Mouse (Mus musculus) forebrain, embryonic 11.5 days (tissue): ENCODE results near the gene Slc30a2. TPM values are rescaled to one million over a fixed set of nuclear protein-coding genes. Genes with fewer than 3 reads are reported as not detected.
A peak's percentile ranks its signal among the peaks of the same experiment; 100 is the strongest.
"Not testable (repeated sequence)": the region's sequence is repeated elsewhere in the genome, so short reads cannot be mapped to it uniquely, and the experiment has no call there.

Experiments
- ATAC-seq: fragments of 200-750 bp; cut with Nextera tagmentation; replicated peaks from 2 replicates; pipeline ENCODE4 v1.8.0; 2017; ENCODE audit warnings: moderate TSS enrichment; ENCODE audit not compliant: low FRiP score
- DNase-seq: peaks from one replicate; pipeline ENCODE4 v3.0.0-alpha.2; 2017; ENCODE audit warnings: low spot score
- H3K27ac ChIP-seq: fragments of 300-500 bp; sonication (generic); 2 replicates; pipeline ENCODE4 v1.5.1; 2014; ENCODE audit warnings: low read depth, low read length
- H3K27me3 ChIP-seq: fragments of 300-500 bp; sonication (generic); 2 replicates; pipeline ENCODE4 v1.6.1; 2014; ENCODE audit warnings: mild to moderate bottlenecking, low read length, mixed read lengths; ENCODE audit not compliant: control insufficient read depth, insufficient read depth
- H3K36me3 ChIP-seq: fragments of 300-500 bp; sonication (generic); 2 replicates; pipeline ENCODE4 v1.6.1; 2014; ENCODE audit warnings: mild to moderate bottlenecking, low read length, moderate library complexity, mixed read lengths; ENCODE audit not compliant: control insufficient read depth, insufficient read depth
- H3K4me1 ChIP-seq: fragments of 300-500 bp; sonication (generic); replicated peaks from 2 replicates; pipeline ENCODE4 v1.6.1; 2014; ENCODE audit warnings: low read length, mixed read lengths; ENCODE audit not compliant: control insufficient read depth, insufficient read depth
- H3K4me2 ChIP-seq: fragments of 300-500 bp; sonication (generic); 2 replicates; pipeline ENCODE4 v1.6.1; 2014; ENCODE audit warnings: low read depth, mild to moderate bottlenecking, low read length, moderate library complexity, mixed read lengths; ENCODE audit not compliant: severe bottlenecking
- H3K4me3 ChIP-seq: fragments of 300-500 bp; sonication (generic); 2 replicates; pipeline ENCODE4 v1.5.1; 2014; ENCODE audit warnings: low read depth, low read length
- H3K9ac ChIP-seq: fragments of 300-500 bp; sonication (generic); 2 replicates; pipeline ENCODE4 v1.6.1; 2014; ENCODE audit warnings: low read length
- H3K9me3 ChIP-seq: fragments of 300-500 bp; sonication (generic); 2 replicates; pipeline ENCODE4 v1.6.1; 2016; ENCODE audit warnings: low read length, mixed read lengths; ENCODE audit not compliant: control insufficient read depth
- WGBS: fragments of 180-500 bp; shearing (Covaris S2); extraction: QIAGEN DNeasy Blood & Tissue Kit; methylation state at CpG from one replicate; pipeline ENCODE4 v1.1.7; 2014; 5-methylcytosine and 5-hydroxymethylcytosine counted together
- polyA plus RNA-seq: library from polyadenylated mRNA; unstranded; fragments of >200 nt; fragmentation: Nextera tagmentation; extraction: Ambion mirVana; gene quantifications from 2 replicates; pipeline ENCODE4 v1.2.1, GENCODE M21; 2014

Gene Slc30a2
- polyA plus RNA-seq, 1 experiment from 2014 or later = not detected

- no peak overlapping the region for H3K9ac ChIP-seq
- no peak for ATAC-seq
- DNase-seq = no peak
Measured at GRCm38 (mm10) chr4:134371316-134371855, 28.4 kb downstream of the Slc30a2 start.

DNA sequence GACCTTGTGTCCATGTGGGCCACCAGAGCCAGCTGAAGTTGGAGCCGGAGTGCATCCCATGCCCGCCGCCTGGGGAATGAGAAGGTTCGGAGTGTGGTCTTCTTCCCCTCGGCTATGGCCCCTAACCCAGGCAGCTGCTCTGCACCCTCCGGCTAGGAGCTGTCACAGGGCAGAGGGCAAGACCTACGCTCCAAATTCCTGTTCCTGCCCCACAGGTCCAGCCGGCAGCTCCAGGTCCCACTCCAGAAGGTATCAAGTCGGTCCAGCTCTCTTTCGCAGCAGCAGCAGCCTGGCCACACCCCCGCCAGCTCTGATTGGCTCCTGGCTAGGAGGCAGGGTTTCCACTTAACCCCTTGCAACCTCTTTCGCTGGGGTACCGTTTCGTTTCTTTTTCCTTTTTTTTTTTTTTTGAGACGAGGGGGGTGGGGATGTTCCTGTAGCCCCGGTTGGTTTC lies 29.3 kb downstream of the Slc30a2 start:
- 0% methylated on average over 16 of the region's 16 CpGs for WGBS

More at GRCm38 (mm10) chr4:134371316-134371855, 28.4 kb downstream of the Slc30a2 start:
- Histone ChIP-seq H3K4me1 (peaks cover 7% of the 10 kb centered on the region), H3K36me3 (no peaks in the 10 kb centered on the region), H3K4me2 (peak overlapping the region; percentile 67), H3K4me3 (peak overlapping the region; percentile 34; the same call in 1 of the 2 replicates), H3K9me3 (no peaks in the 10 kb centered on the region), H3K27ac (no peak overlapping the region), H3K27me3 (peaks cover 30% of the 10 kb centered on the region)
- WGBS = 0% methylated on average over 17 of the region's 17 CpGs

GRCm38 (mm10) chr4:134373295-134373694 lies 30.3 kb downstream of the Slc30a2 start:
- H3K36me3 ChIP-seq = no peaks in the 10 kb centered on the region
- no peak for ATAC-seq
- peaks cover 30% of the 10 kb centered on the region for H3K27me3 ChIP-seq
- no peak overlapping the region for H3K4me2 ChIP-seq
- no peak for DNase-seq
- H3K9me3 ChIP-seq = no peaks in the 10 kb centered on the region
- H3K4me3 ChIP-seq = no peak overlapping the region
- no peak overlapping the region for H3K9ac ChIP-seq
- WGBS = 78% methylated on average over 8 of the region's 8 CpGs
- H3K4me1 ChIP-seq = peaks cover 7% of the 10 kb centered on the region
- no peak overlapping the region for H3K27ac ChIP-seq

More for the DNA sequence above, 29.3 kb downstream of the Slc30a2 start:
- Histone ChIP-seq H3K4me2 (peak overlapping the region; percentile 67), H3K27ac (no peak overlapping the region), H3K27me3 (peaks cover 30% of the 10 kb centered on the region), H3K4me1 (peaks cover 7% of the 10 kb centered on the region), H3K4me3 (peak overlapping the region; percentile 34), H3K9ac (0 out of 2 replicates have a peak overlapping the region, but pooled peaks have one; percentile 4), H3K9me3 (no peaks in the 10 kb centered on the region), H3K36me3 (no peaks in the 10 kb centered on the region)
- ATAC-seq (peak; percentile 67), DNase-seq (peak; percentile 83)

- no peak overlapping the region for H3K4me3 ChIP-seq
- H3K27me3 ChIP-seq = peaks cover 30% of the 10 kb centered on the region
- H3K4me1 ChIP-seq = peaks cover 7% of the 10 kb centered on the region; the same call in 1 of the 2 replicates
- no peaks in the 10 kb centered on the region for H3K9me3 ChIP-seq
- DNase-seq (no peak), ATAC-seq (no peak)
- no peak overlapping the region for H3K27ac ChIP-seq
- no peaks in the 10 kb centered on the region for H3K36me3 ChIP-seq
- WGBS = 68% methylated on average over 1 of the region's 1 CpGs
- H3K4me2 ChIP-seq = no peak overlapping the region
- H3K9ac ChIP-seq = no peak overlapping the region
Measured at GRCm38 (mm10) chr4:134374306-134374705, 31.3 kb downstream of the Slc30a2 start.

GRCm38 (mm10) chr4:134378089-134378615 lies 35.2 kb downstream of the Slc30a2 start:
- ATAC-seq = no peak
- Histone ChIP-seq H3K9ac (no peak overlapping the region), H3K9me3 (no peaks in the 10 kb centered on the region), H3K36me3 (no peaks in the 10 kb centered on the region), H3K4me2 (no peak overlapping the region), H3K27me3 (no peaks in the 10 kb centered on the region), H3K27ac (no peak overlapping the region), H3K4me1 (no peaks in the 10 kb centered on the region), H3K4me3 (no peak overlapping the region)
- no peak for DNase-seq
- WGBS = 38% methylated on average over 10 of the region's 10 CpGs

GRCm38 (mm10) chr4:134379510-134379909 lies 36.5 kb downstream of the Slc30a2 start:
- H3K4me2 ChIP-seq = no peak overlapping the region
- DNase-seq (no peak), ATAC-seq (no peak)
- no peak overlapping the region for H3K4me3 ChIP-seq
- H3K9me3 ChIP-seq = no peaks in the 10 kb centered on the region
- H3K27ac ChIP-seq = no peak overlapping the region
- no peak overlapping the region for H3K9ac ChIP-seq
- 85% methylated on average over 8 of the region's 8 CpGs for WGBS
- H3K36me3 ChIP-seq = no peaks in the 10 kb centered on the region
- no peaks in the 10 kb centered on the region for H3K4me1 ChIP-seq
- no peaks in the 10 kb centered on the region for H3K27me3 ChIP-seq

DNA sequence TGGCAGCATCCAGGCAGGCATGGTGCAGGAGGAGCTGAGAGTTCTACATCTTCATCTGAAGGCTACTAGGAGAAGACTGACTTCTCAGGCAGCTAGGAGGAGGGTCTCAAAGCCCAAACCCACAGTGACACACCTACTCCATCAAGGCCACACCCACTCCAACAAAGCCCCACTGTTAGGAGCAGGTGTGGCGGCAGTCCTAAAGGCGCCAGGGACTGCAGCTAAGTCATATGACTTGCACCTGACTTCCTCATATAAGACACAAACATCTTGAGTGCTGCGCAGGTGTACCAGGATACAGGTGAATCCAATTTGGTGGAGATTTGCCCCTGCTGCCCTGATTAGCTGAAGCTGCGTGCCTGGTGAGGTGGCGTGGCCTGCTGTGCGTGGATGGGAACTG lies 40.8 kb downstream of the Slc30a2 start, which contains the start of gene Extl1:
Extl1 (minus strand) TSS at position 101 of the 400 bp plus-strand sequence.
- 92% methylated on average over 2 of the region's 6 CpGs for WGBS
- H3K4me1 ChIP-seq, H3K9ac ChIP-seq, H3K36me3 ChIP-seq, H3K27ac ChIP-seq, DNase-seq, H3K27me3 ChIP-seq, ATAC-seq, H3K9me3 ChIP-seq, H3K4me3 ChIP-seq, H3K4me2 ChIP-seq: not testable (repeated sequence)

- H3K27ac ChIP-seq = no peak overlapping the region
- no peak overlapping the region for H3K4me3 ChIP-seq
- peaks cover 2% of the 10 kb centered on the region; the same call in 1 of the 2 replicates for H3K9me3 ChIP-seq
- no peaks in the 10 kb centered on the region for H3K27me3 ChIP-seq
- H3K36me3 ChIP-seq = no peaks in the 10 kb centered on the region
- no peak overlapping the region for H3K4me2 ChIP-seq
- H3K9ac ChIP-seq = no peak overlapping the region
- DNase-seq (no peak), ATAC-seq (no peak)
- no peaks in the 10 kb centered on the region; the same call in 1 of the 2 replicates for H3K4me1 ChIP-seq
- 75% methylated on average over 6 of the region's 6 CpGs for WGBS
Measured at GRCm38 (mm10) chr4:134387268-134387667, 44.3 kb downstream of the Slc30a2 start.

DNA sequence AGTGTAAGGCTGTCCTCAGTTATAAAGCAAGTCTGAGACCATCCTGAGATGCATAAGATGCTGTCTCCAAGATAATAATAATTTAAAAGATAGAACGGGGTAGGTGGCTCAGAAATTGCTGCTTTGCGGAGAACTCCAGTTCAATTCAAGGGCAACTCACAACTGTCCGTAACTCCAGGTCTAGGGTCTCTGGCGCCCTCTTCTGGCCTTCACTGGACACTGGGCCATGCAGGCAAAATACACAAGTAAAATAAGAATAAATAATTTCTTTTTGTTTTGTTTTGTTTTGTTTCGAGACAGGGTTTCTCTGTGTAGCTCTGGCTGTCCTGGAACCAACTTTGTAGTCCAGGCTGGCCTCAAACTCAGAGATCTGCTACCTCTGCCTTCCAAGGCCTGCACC lies 45.4 kb downstream of the Slc30a2 start:
- no peak overlapping the region for H3K4me3 ChIP-seq
- no peaks in the 10 kb centered on the region for H3K36me3 ChIP-seq
- H3K4me1 ChIP-seq = no peaks in the 10 kb centered on the region; the same call in 1 of the 2 replicates
- 26% methylated on average over 5 of the region's 5 CpGs for whole genome bisulfite sequencing
- H3K27ac ChIP-seq = no peak overlapping the region
- no peak for ATAC-seq
- DNase-seq = peak; percentile 84
- no peaks in the 10 kb centered on the region for H3K27me3 ChIP-seq
- H3K9me3 ChIP-seq = peaks cover 2% of the 10 kb centered on the region; the same call in 1 of the 2 replicates
- no peak overlapping the region for H3K9ac ChIP-seq
- no peak overlapping the region for H3K4me2 ChIP-seq
